Mouse (Mus musculus) lung, postnatal 0 days (tissue): ENCODE results near the gene Nav1.

Source experiments
- CTCF ChIP-seq: IDR thresholded peaks from 2 replicates; pipeline ENCODE4 v1.5.1; 2016; ENCODE audit warnings: antibody characterized with exemption, mild to moderate bottlenecking
- EP300 ChIP-seq: IDR thresholded peaks from 2 replicates; pipeline ENCODE4 v1.6.1; 2016; ENCODE audit warnings: antibody characterized with exemption, mild to moderate bottlenecking, control low read depth

DNA sequence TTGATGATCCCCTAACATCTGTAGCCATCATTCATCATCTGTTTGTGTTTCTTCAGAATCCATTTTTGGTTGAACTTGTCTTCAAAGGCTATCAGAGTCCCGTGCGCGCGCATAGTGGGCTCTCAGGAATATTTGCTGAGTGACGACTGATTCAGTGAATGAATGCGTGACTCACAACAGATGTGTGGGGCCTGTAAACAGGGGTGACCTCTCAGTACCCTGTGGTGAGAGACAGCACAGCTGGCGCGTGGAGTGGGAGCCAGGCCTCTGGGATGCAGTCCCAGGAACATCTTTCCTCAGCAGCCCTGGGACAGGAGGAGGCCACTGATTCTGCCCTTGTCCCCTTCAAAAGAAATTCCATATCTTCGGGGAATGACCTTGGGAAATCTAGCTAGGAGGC is 16.3 kb downstream of the Nav1 start:
- no peak for TF ChIP-seq CTCF
- TF ChIP-seq EP300, result no peak
